Mouse (Mus musculus) liver, postnatal 0 days (tissue): ENCODE measurements around the gene Jph4.

Experiments
- CTCF ChIP-seq: sonication (generic); IDR thresholded peaks from 2 replicates; pipeline ENCODE4 v1.5.1; 2016; ENCODE audit warnings: antibody characterized with exemption, low read depth
- EP300 ChIP-seq: IDR thresholded peaks from 2 replicates; pipeline ENCODE4 v1.6.1; 2016; ENCODE audit warnings: antibody characterized with exemption, low read depth, mild to moderate bottlenecking

GRCm38 (mm10) chr14:55076956-55077355 lies 39.8 kb downstream of the Jph4 start:
- TF ChIP-seq CTCF, result no peak
- no peak for TF ChIP-seq EP300
